Mouse (Mus musculus) kidney, adult 2 months (tissue): Measurements from ENCODE around the gene Apba3.

Experiments used
- CTCF ChIP-seq: fragments of 200-500 bp; conservative IDR thresholded peaks from 2 replicates; pipeline ENCODE4 v1.5.1; 2011; ENCODE audit warnings: low read depth, mild to moderate bottlenecking, control low read depth, low read length, moderate library complexity, mixed read lengths; ENCODE audit not compliant: insufficient read depth, insufficient read length
- POLR2A ChIP-seq: fragments of 200-500 bp; IDR thresholded peaks from one replicate; pipeline ENCODE4 v1.6.1; 2011; ENCODE audit warnings: low read depth, low read length, control low read depth

GRCm38 (mm10) chr10:81306173-81306668 is 39.5 kb downstream of the Apba3 start:
- no peak for TF ChIP-seq CTCF
- no peak for TF ChIP-seq POLR2A
